Mouse (Mus musculus) lung, postnatal 0 days (tissue): ENCODE measurements around the gene Srgap2.

Experiments
- CTCF ChIP-seq: IDR thresholded peaks from 2 replicates; pipeline ENCODE4 v1.5.1; 2016; ENCODE audit warnings: antibody characterized with exemption, mild to moderate bottlenecking
- EP300 ChIP-seq: IDR thresholded peaks from 2 replicates; pipeline ENCODE4 v1.6.1; 2016; ENCODE audit warnings: antibody characterized with exemption, mild to moderate bottlenecking, control low read depth

DNA sequence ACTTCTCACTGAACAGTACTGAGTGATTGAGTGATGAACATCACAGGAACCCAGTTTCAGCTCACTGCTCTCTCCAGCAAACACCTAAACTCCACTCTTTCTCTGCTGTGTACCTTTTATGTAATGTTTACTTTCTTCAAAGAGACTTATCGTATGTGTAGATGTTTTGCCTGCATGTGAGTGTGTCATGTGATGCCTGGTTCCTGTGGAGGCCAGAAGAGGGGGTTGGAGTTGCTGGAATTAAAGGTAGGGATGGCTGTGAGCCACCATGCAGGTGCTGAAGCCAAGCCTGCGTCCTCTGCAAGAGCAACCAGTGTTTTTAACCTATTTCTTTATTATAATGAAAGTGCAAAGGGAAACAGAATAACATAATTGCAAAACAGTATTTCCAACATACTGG is 182.5 kb downstream of the Srgap2 start:
- TF ChIP-seq EP300, result 0 out of 2 replicates have a peak, but pooled peaks have one; percentile 38
- peak; percentile 52 for TF ChIP-seq CTCF
